Mouse (Mus musculus): ENCODE measurements at regions not wholly inside any gene's neighbourhood (a gene's known extent, or its start where the extent isn't known, plus 50 kb on each side); places are given as distances from the start of the nearest gene placed in this dataset.

GRCm38 (mm10) chr15:11712481-11713274, 194.4 kb downstream of the Npr3 start:
- DNase-seq (ENCODE audit: low spot score in 2 of 2), result no peak

- no peak for DNase-seq (ENCODE audit: low spot score in 2 of 2)
Measured at GRCm38 (mm10) chr15:11701246-11701645, 205.8 kb downstream of the Npr3 start.

GRCm38 (mm10) chr15:11699929-11700328, 207.2 kb downstream of the Npr3 start:
- no peak for DNase-seq (ENCODE audit: low spot score in 2 of 2)

- no peak for DNase-seq (ENCODE audit: low spot score in 2 of 2)
Measured at GRCm38 (mm10) chr15:11697060-11697459, 210.0 kb downstream of the Npr3 start.

GRCm38 (mm10) chr15:11693772-11694270, 213.3 kb downstream of the Npr3 start:
- no peak for DNase-seq (ENCODE audit: low spot score in 2 of 2)

- DNase-seq (ENCODE audit: low spot score in 2 of 2), result no peak
Measured at GRCm38 (mm10) chr15:11664839-11665379, 242.2 kb downstream of the Npr3 start.

GRCm38 (mm10) chr15:11655168-11655567, 251.9 kb downstream of the Npr3 start:
- no peak for DNase-seq (ENCODE audit: low spot score in 2 of 2)

GRCm38 (mm10) chr15:11646241-11646640, 246.8 kb upstream of the Tars start:
- DNase-seq (ENCODE audit: low spot score in 2 of 2), result no peak

GRCm38 (mm10) chr15:11644779-11645178, 245.3 kb upstream of the Tars start:
- no peak for DNase-seq (ENCODE audit: low spot score in 2 of 2)

GRCm38 (mm10) chr15:11630654-11631053, 231.2 kb upstream of the Tars start:
- no peak for DNase-seq (ENCODE audit: low spot score in 2 of 2)

- DNase-seq (ENCODE audit: low spot score in 2 of 2), result no peak
Measured at GRCm38 (mm10) chr15:11626433-11626832, 227.0 kb upstream of the Tars start.

- DNase-seq (ENCODE audit: low spot score in 2 of 2), result no peak
Measured at GRCm38 (mm10) chr15:11612416-11612815, 213.0 kb upstream of the Tars start.

GRCm38 (mm10) chr15:11610043-11610670, 210.7 kb upstream of the Tars start:
- DNase-seq (ENCODE audit: low spot score in 2 of 2), result no peak

GRCm38 (mm10) chr15:11607489-11607888, 208.0 kb upstream of the Tars start:
- DNase-seq (ENCODE audit: low spot score in 2 of 2), result no peak

- no peak for DNase-seq (ENCODE audit: low spot score in 2 of 2)
Measured at GRCm38 (mm10) chr15:11605677-11606076, 206.2 kb upstream of the Tars start.

- no peak for DNase-seq (ENCODE audit: low spot score in 2 of 2)
Measured at GRCm38 (mm10) chr15:11597021-11597420, 197.6 kb upstream of the Tars start.

- DNase-seq (ENCODE audit: low spot score in 2 of 2), result peak in 1 of 2 experiments; percentile 12
Measured at GRCm38 (mm10) chr15:11590542-11591116, 191.2 kb upstream of the Tars start.

GRCm38 (mm10) chr15:11589795-11590194, 190.3 kb upstream of the Tars start:
- no peak for DNase-seq (ENCODE audit: low spot score in 2 of 2)

GRCm38 (mm10) chr15:11586384-11586783, 186.9 kb upstream of the Tars start:
- DNase-seq (ENCODE audit: low spot score in 2 of 2), result no peak

GRCm38 (mm10) chr15:11584155-11584554, 184.7 kb upstream of the Tars start:
- no peak for DNase-seq (ENCODE audit: low spot score in 2 of 2)

GRCm38 (mm10) chr15:11578331-11578730, 178.9 kb upstream of the Tars start:
- no peak for DNase-seq (ENCODE audit: low spot score in 2 of 2)

- no peak for DNase-seq (ENCODE audit: low spot score in 2 of 2)
Measured at GRCm38 (mm10) chr15:11574359-11574758, 174.9 kb upstream of the Tars start.

Data from gastrocnemius, postnatal 4 days (tissue).